Mouse (Mus musculus) fat pad, adult 2 months (tissue): ENCODE results near the gene Fbxw25.
"Not testable (repeated sequence)": the region's sequence is repeated elsewhere in the genome, so short reads cannot be mapped to it uniquely, and the experiment has no call there.

Experiments used
- DNase-seq: peaks from one replicate; pipeline ENCODE4 v3.0.0-alpha.2; 2011; ENCODE audit warnings: low read depth, low spot score; ENCODE audit errors: extremely low read depth

Fbxw25 gene

GRCm38 (mm10) chr9:109664552-109664951, at the start of gene Fbxw25:
Gene Fbxw25 (minus strand): TSS chr9:109664652.
- DNase-seq, result not testable (repeated sequence)

- DNase-seq, result not testable (repeated sequence)
Observed at GRCm38 (mm10) chr9:109702600-109702999, 38.1 kb upstream of the Fbxw25 start, which contains the start of gene Fbxw18. Gene Fbxw18 (minus strand): TSS chr9:109702700.

DNA sequence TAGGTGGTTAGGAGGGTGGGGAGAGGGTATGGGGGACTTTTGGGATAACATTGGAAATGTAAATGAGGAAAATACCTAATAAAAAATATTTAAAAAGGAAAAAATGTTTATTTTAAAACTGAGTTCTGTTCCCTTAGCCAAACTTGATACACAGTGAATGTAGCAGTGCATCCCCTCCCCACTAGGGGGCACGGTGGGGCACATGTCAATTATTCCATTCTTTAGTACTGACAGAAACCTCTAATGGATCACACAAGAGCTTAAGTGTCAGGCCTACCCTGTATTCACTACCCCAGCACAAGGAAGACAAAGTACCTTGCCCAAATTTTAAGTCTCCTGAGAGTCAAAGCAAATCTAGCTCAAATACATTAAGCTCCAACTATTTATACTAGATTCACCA, 20.8 kb upstream of the Fbxw25 start:
- DNase-seq, result no peak

GRCm38 (mm10) chr9:109625957-109626356, 38.5 kb downstream of the Fbxw25 start, which contains the start of gene Fbxw24:
Gene Fbxw24 (minus strand): TSS chr9:109626057.
- DNase-seq, result not testable (repeated sequence)

DNA sequence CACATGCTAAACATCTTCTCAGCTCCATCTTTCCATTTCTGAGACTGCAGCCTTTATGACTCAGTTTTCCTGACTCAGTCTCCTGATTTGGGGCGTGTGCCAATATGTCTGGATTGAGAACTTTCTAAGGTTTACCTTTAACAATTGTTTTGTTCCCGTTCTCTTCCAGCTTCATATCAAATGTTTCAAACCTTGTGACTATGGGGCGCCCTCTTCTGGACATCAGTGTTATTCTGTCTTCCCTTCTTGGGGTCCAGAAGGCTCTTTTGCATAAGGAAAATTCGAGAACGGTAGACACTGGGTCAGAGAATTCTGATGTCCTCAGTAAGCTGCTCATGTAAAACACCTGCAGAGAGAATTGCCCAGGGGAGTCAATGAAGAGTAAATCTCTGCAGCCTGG, 57.6 kb downstream of the Fbxw25 start:
- DNase-seq, result not testable (repeated sequence)

GRCm38 (mm10) chr9:109602128-109602527, 62.3 kb downstream of the Fbxw25 start:
- not testable (repeated sequence) for DNase-seq

GRCm38 (mm10) chr9:109597226-109597625, 67.2 kb downstream of the Fbxw25 start:
- no peak for DNase-seq
